Mouse (Mus musculus) cerebellum, adult 2 months (tissue): ENCODE data around the gene Cmc2.

Experiments
- CTCF ChIP-seq: fragments of 200-500 bp; IDR thresholded peaks from 2 replicates; pipeline ENCODE4 v1.5.1; 2011; ENCODE audit warnings: low read depth, mild to moderate bottlenecking, control low read depth, low read length, moderate library complexity, borderline replicate concordance; ENCODE audit not compliant: insufficient read depth
- POLR2A ChIP-seq: fragments of 200-500 bp; IDR thresholded peaks from 2 replicates; pipeline ENCODE4 v1.6.1; 2011; ENCODE audit warnings: low read length, control low read depth, borderline replicate concordance; ENCODE audit not compliant: insufficient read depth

GRCm38 (mm10) chr8:116862191-116862590 lies 59.1 kb downstream of the Cmc2 start:
- TF ChIP-seq POLR2A = no peak
- TF ChIP-seq CTCF = no peak
